Mouse (Mus musculus) thymus, adult 2 months (tissue): Measurements from ENCODE around the gene Blzf1. TPM values are rescaled to one million over a fixed set of nuclear protein-coding genes. Genes with fewer than 3 reads are reported as not detected.

ENCODE experiments used
- DNase-seq: peaks from one replicate; pipeline ENCODE4 v3.0.0; 2021
- H3K27ac ChIP-seq: fragments of 200-500 bp; 2 replicates; pipeline ENCODE4 v1.5.1; 2012; ENCODE audit warnings: low read length, control low read depth; ENCODE audit not compliant: control insufficient read depth, insufficient read depth
- H3K27me3 ChIP-seq: fragments of 200-500 bp; 2 replicates; pipeline ENCODE4 v1.6.1; 2012; ENCODE audit warnings: mild to moderate bottlenecking, low read length, moderate library complexity, mixed read lengths; ENCODE audit not compliant: control insufficient read depth, insufficient read depth
- H3K36me3 ChIP-seq: fragments of 200-500 bp; 2 replicates; pipeline ENCODE4 v1.6.1; 2012; ENCODE audit warnings: mild to moderate bottlenecking, low read length, moderate library complexity; ENCODE audit not compliant: control insufficient read depth, insufficient read depth
- H3K4me1 ChIP-seq: fragments of 200-500 bp; replicated peaks from 2 replicates; pipeline ENCODE4 v1.6.1; 2012; ENCODE audit warnings: low read length; ENCODE audit not compliant: control insufficient read depth, insufficient read depth
- H3K4me3 ChIP-seq: fragments of 200-500 bp; 2 replicates; pipeline ENCODE4 v1.5.1; 2012; ENCODE audit warnings: mild to moderate bottlenecking, low read length, control low read depth, moderate library complexity; ENCODE audit not compliant: control insufficient read depth, insufficient read depth
- CTCF ChIP-seq: fragments of 200-500 bp; IDR thresholded peaks from 2 replicates; pipeline ENCODE4 v1.5.1; 2012; ENCODE audit warnings: mild to moderate bottlenecking, control low read depth, low read length, moderate library complexity, borderline replicate concordance; ENCODE audit not compliant: control insufficient read depth, poor library complexity, insufficient read depth; ENCODE audit errors: extremely low read depth
- POLR2A ChIP-seq: fragments of 200-500 bp; IDR thresholded peaks from 2 replicates; pipeline ENCODE4 v1.6.1; 2012; ENCODE audit warnings: mild to moderate bottlenecking, low read length, control low read depth, moderate library complexity; ENCODE audit not compliant: control insufficient read depth, poor library complexity, insufficient read depth; ENCODE audit errors: extremely low read depth
- whole genome bisulfite sequencing: fragments of 180-500 bp; shearing (Covaris S2); methylation state at CpG from one replicate; pipeline ENCODE4 v1.1.7; 2018; 5-methylcytosine and 5-hydroxymethylcytosine counted together
- polyA plus RNA-seq: library from polyadenylated mRNA; depleted of rRNA; stranded (reverse); fragments of >200 nt; gene quantifications from 2 replicates; pipeline ENCODE4 v1.2.3, GENCODE M21; 2012; rRNA removed

Gene Blzf1
- polyA plus RNA-seq, result 3.4 and 3.6 TPM in 2 replicates

DNA sequence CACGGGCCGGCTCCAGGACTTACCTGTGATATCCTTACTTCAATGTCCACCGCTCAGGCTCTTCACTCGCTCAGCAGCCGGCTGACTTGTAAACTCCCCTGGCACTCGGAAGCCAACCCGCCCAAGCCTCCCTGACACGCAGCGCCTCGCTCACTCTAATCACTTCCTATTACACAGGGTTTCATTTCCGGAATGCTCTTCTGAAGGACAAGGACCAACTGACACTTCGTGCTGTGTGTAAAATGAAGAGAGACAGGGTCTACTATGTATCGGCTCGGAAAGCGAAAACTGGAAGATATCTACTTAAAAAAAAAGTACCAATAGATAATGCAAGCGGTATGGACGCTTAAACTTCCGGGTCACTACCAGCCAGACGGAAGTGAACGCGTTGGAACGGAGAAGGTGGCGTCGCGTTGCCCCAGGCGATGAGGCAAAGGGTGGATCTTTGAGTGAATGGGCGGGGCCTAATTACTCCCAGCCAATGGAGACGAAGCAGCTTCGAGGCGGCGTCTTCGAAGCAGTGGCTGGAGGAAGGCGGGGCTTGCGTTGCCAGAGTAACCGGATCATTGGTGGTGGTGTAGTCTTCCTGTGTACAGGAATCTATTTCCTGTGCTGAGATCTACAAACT is at the start of gene Blzf1:
Gene Blzf1, minus strand, starts transcription at position 366 of the 628 bp plus-strand sequence.
- DNase-seq, result peak; percentile 98

DNA sequence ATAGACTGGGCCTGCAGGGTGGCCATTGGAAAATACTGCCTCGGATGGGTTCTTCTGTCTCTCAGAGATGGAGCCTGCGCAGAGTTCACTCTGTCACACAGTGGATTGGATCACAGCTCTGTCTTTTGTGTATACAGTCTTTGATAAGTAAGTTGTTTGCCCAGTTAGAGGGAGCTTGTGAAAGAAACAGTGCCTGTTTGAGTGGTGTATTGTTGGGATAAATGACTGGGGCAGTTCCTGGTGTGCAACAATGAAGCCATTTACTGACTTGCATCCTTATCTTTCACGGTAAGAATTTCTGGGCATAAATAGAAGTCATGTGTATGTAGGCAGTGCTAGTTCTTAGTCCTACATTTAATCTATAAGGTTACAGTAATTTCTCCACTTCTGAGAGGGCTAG is 46.2 kb upstream of the Blzf1 start:
- TF ChIP-seq POLR2A (no peak), CTCF (no peak)
- no peak overlapping the region for H3K4me3 ChIP-seq

More for the DNA sequence above, at the start of gene Blzf1:
- WGBS, result 0% methylated on average over 35 of the region's 35 CpGs
- TF ChIP-seq POLR2A (peak; percentile 50; the same call in 1 of the 2 replicates), CTCF (no peak)
- no peaks in the 10 kb centered on the region for H3K4me1 ChIP-seq
- H3K36me3 ChIP-seq, result peaks cover 3% of the 10 kb centered on the region
- peak within 1 kb of the TSS; percentile 6 for H3K27ac ChIP-seq
- no peaks in the 10 kb centered on the region for H3K27me3 ChIP-seq
- peak within 1 kb of the TSS; percentile 81 for H3K4me3 ChIP-seq

DNA sequence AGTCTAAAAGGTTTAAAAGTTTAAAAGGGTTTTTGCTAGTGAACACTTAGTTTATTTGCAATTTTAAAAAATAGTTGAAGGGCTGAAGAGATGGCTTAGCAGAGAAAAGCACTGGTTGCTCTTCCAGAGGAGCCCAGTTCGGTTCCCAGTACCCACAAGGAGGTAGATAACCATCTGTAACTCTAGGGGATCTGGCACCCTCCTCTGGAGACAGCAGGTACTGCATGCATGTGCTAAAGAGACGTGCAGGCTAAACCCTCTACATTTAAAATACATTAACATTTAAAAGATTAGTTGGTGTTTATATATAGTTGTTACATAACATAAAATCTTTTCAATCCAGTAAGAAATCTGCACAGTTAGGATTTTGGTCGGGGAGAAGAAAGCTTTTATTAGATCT is 34.9 kb upstream of the Blzf1 start:
- DNase-seq, result peak; percentile 55
- no peaks in the 10 kb centered on the region for H3K4me1 ChIP-seq
- TF ChIP-seq POLR2A (no peak), CTCF (no peak)

More for the DNA sequence above, 46.2 kb upstream of the Blzf1 start:
- Histone ChIP-seq H3K27me3 (no peaks in the 10 kb centered on the region), H3K36me3 (no peaks in the 10 kb centered on the region), H3K4me1 (no peaks in the 10 kb centered on the region), H3K27ac (no peak overlapping the region)
- WGBS, result 94% methylated on average over 3 of the region's 3 CpGs
- DNase-seq, result no peak

DNA sequence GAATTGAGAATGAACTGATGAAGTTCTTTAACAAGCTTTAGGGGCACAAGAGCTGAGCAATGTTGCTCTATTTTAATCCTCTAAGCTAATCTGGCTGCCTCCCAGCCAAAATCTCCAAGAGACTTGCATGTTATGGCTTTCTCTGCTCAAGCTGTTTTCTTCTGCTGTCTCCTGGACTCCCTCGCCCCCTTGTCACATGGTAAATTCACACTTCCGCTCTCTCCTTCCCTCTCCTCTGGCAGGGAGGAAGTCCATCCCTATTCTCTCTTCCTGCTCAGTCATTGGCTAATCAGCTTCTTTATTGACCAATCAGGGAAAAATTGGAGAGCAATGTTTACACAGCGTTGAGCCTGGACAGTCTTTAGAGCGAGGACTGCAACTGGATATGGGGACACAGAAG is 28.6 kb upstream of the Blzf1 start:
- Histone ChIP-seq H3K4me1 (no peaks in the 10 kb centered on the region), H3K4me3 (no peak overlapping the region), H3K27ac (no peak overlapping the region), H3K27me3 (no peaks in the 10 kb centered on the region), H3K36me3 (no peaks in the 10 kb centered on the region)
- TF ChIP-seq CTCF (no peak), POLR2A (no peak)
- no peak for DNase-seq
- 97% methylated on average over 4 of the region's 4 CpGs for WGBS

More for the DNA sequence above, 34.9 kb upstream of the Blzf1 start:
- no peak overlapping the region for H3K27ac ChIP-seq
- H3K27me3 ChIP-seq, result no peaks in the 10 kb centered on the region
- H3K4me3 ChIP-seq, result no peak overlapping the region
- 92% methylated on average over 3 of the region's 3 CpGs for WGBS
- no peaks in the 10 kb centered on the region for H3K36me3 ChIP-seq

DNA sequence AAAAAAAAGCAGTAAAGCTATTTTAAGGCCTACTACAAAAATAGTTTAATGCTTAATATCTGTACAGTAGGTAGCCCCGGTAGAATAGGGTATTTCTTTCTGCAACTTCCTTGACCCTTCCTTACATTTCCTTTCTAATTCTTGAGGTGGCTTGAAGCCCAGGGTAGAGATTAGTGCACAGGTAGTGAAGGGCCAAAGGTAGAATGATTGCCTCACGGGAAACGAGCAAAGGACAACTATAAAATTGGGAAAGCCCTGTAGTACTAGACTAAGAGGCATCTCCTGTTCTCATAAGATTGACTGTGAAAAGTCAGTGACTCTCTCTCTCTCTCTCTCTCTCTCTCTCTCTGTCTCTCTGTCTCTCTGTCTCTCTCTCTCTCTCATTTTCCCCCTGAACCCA is 28.1 kb upstream of the Blzf1 start:
- H3K27ac ChIP-seq, result no peak overlapping the region

DNA sequence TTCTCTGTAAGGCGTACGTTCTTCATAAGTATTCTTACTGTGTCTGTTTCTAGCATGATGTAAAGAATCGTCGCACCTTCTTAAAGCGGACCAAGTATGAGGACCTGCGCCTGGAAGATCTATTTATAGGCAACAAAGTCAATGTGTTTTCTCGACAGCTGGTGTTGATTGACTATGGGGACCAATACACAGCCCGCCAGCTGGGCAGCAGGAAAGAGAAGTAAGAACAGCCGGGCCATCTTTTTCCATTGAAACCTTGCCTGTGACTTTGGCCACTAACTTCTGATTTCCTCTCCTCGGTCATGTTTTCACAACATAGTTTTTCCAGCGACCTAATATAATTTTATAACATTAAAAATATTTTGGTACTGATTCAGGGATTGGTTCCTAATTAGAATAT is 25.3 kb upstream of the Blzf1 start:
- Histone ChIP-seq H3K4me3 (no peak overlapping the region), H3K27me3 (no peaks in the 10 kb centered on the region), H3K27ac (no peak overlapping the region), H3K4me1 (no peaks in the 10 kb centered on the region), H3K36me3 (no peaks in the 10 kb centered on the region)
- whole genome bisulfite sequencing, result 96% methylated on average over 11 of the region's 11 CpGs
- TF ChIP-seq CTCF, result no peak
- no peak for TF ChIP-seq POLR2A
- DNase-seq, result no peak

More for the DNA sequence above, 28.1 kb upstream of the Blzf1 start:
- 98% methylated on average over 3 of the region's 3 CpGs for WGBS
- TF ChIP-seq CTCF (no peak), POLR2A (no peak)
- H3K36me3 ChIP-seq, result no peaks in the 10 kb centered on the region
- no peaks in the 10 kb centered on the region for H3K4me1 ChIP-seq
- no peak for DNase-seq
- H3K4me3 ChIP-seq, result no peak overlapping the region
- H3K27me3 ChIP-seq, result no peaks in the 10 kb centered on the region
